Mouse (Mus musculus) CH12.LX (cell line): ENCODE results near the gene Hsf2. TPM values are rescaled to one million over a fixed set of nuclear protein-coding genes. Genes with fewer than 3 reads are reported as not detected.

Experiments used
- DNase-seq: peaks from one replicate; pipeline ENCODE4 v3.0.0-alpha.2; 2013; ENCODE audit errors: extremely low read depth
- H3K27ac ChIP-seq: 2 replicates; pipeline ENCODE4 v1.5.1; 2012; ENCODE audit warnings: low read depth, mild to moderate bottlenecking, control low read depth, moderate library complexity; ENCODE audit not compliant: insufficient read depth
- H3K27me3 ChIP-seq: replicated peaks from 2 replicates; pipeline ENCODE3; 2012; ENCODE audit warnings: inconsistent platforms
- H3K36me3 ChIP-seq, 2 experiments: replicated peaks in 1 of 2; 2 replicates each; pipeline versions ENCODE3 to v1.6.1; 2012; ENCODE audit warnings: inconsistent platforms in 1 of 2, low read length in 1 of 2, mild to moderate bottlenecking in 1 of 2, mixed read lengths in 1 of 2, moderate library complexity in 1 of 2; ENCODE audit not compliant: control insufficient read depth in 1 of 2, insufficient read depth in 1 of 2
- H3K4me1 ChIP-seq, 2 experiments: 2 replicates each; pipeline ENCODE4 v1.6.1; 2012; ENCODE audit warnings: inconsistent platforms in 1 of 2, moderate library complexity in 1 of 2; ENCODE audit not compliant: insufficient read depth in 2 of 2, control insufficient read depth in 1 of 2
- H3K4me2 ChIP-seq: 2 replicates; pipeline ENCODE4 v1.6.1; 2012; ENCODE audit warnings: low read depth, mild to moderate bottlenecking, control low read depth; ENCODE audit not compliant: poor library complexity, insufficient read depth, severe bottlenecking
- H3K4me3 ChIP-seq, 3 experiments: fragments of 150-350 bp in 1 of 3; sonication (generic) in 1 of 3; replicated peaks in 1 of 3; 2 replicates each; pipeline versions ENCODE3 to v1.5.1; 2011 to 2012; ENCODE audit warnings: low read depth in 2 of 3, low read length in 2 of 3, mild to moderate bottlenecking in 2 of 3, moderate library complexity in 2 of 3, control low read depth in 1 of 3, improper control_type of control experiment in 1 of 3, inconsistent platforms in 1 of 3, mixed read lengths in 1 of 3; ENCODE audit not compliant: poor library complexity in 1 of 3
- H3K79me2 ChIP-seq: replicated peaks from 2 replicates; pipeline ENCODE4 v1.6.1; 2012; ENCODE audit warnings: mild to moderate bottlenecking, moderate library complexity; ENCODE audit not compliant: control insufficient read depth, poor library complexity, insufficient read depth, severe bottlenecking; ENCODE audit errors: extremely low read depth
- H3K9ac ChIP-seq: 2 replicates; pipeline ENCODE4 v1.6.1; 2012; ENCODE audit warnings: low read depth, mild to moderate bottlenecking, control low read depth, moderate library complexity; ENCODE audit not compliant: insufficient read depth
- H3K9me3 ChIP-seq: replicated peaks from 2 replicates; pipeline ENCODE3; 2012; ENCODE audit warnings: low read length, inconsistent platforms, mixed read lengths
- CHD1 ChIP-seq: IDR thresholded peaks from 2 replicates; pipeline ENCODE4 v1.6.1; 2012; ENCODE audit warnings: low read depth, low read length, improper control_type of control experiment, inconsistent platforms
- E2F4 ChIP-seq: IDR thresholded peaks from 2 replicates; pipeline ENCODE4 v1.6.1; 2011; ENCODE audit warnings: low read depth, low read length, improper control_type of control experiment; ENCODE audit not compliant: insufficient replicate concordance
- JUN ChIP-seq: IDR thresholded peaks from 2 replicates; pipeline ENCODE4 v1.6.1; 2011; ENCODE audit warnings: low read depth, mild to moderate bottlenecking, low read length, improper control_type of control experiment, moderate library complexity; ENCODE audit not compliant: insufficient read depth
- JUND ChIP-seq: conservative IDR thresholded peaks from 2 replicates; pipeline ENCODE4 v1.6.1; 2011; ENCODE audit warnings: low read depth, low read length, improper control_type of control experiment
- MAFK ChIP-seq: IDR thresholded peaks from 2 replicates; pipeline ENCODE4 v1.6.1; 2011; ENCODE audit warnings: low read length, improper control_type of control experiment; ENCODE audit not compliant: insufficient replicate concordance
- MAZ ChIP-seq: IDR thresholded peaks from 2 replicates; pipeline ENCODE4 v1.6.1; 2012; ENCODE audit warnings: low read depth, mild to moderate bottlenecking, inconsistent platforms, low read length, improper control_type of control experiment, moderate library complexity
- MYC ChIP-seq: IDR thresholded peaks from 2 replicates; pipeline ENCODE4 v1.6.1; 2011; ENCODE audit warnings: low read depth, mild to moderate bottlenecking, improper control_type of control experiment, low read length
- UBTF ChIP-seq: IDR thresholded peaks from 2 replicates; pipeline ENCODE4 v1.6.1; 2012; ENCODE audit warnings: low read depth, mild to moderate bottlenecking, inconsistent platforms, low read length, improper control_type of control experiment, moderate library complexity
- ZC3H11A ChIP-seq: IDR thresholded peaks from 2 replicates; pipeline ENCODE4 v1.6.1; 2012; ENCODE audit warnings: low read depth, mild to moderate bottlenecking, inconsistent platforms, low read length, improper control_type of control experiment
- ZNF384 ChIP-seq: IDR thresholded peaks from 2 replicates; pipeline ENCODE4 v1.6.1; 2012; ENCODE audit warnings: low read depth, low read length, improper control_type of control experiment, inconsistent platforms
- dilution Hi-C: fragments of 300-500 bp; cut with MboI; formaldehyde crosslinking; loops from 2 replicates; pipeline ENCODE4 v1.14.3; 2020; ENCODE audit warnings: low sequenced_read_pairs; ENCODE audit not compliant: extremely low pct_unique_long_range_greater_than_20kb, extremely low pct_ligation_motif_present
- in situ Hi-C: fragments of 300-500 bp; cut with MboI; formaldehyde crosslinking; loops from 3 replicates; pipeline ENCODE4 v1.14.3; 2019; ENCODE audit warnings: low sequenced_read_pairs, low pct_ligation_motif_present, low pct_unique_long_range_greater_than_20kb, mixed read lengths
- polyA plus RNA-seq: library from polyadenylated mRNA; unstranded; fragments of >175 nt; gene quantifications from 2 replicates; pipeline ENCODE4 v1.2.1, GENCODE M21; 2012; ENCODE audit warnings: low read depth; ENCODE audit not compliant: insufficient read length
- total RNA-seq, 2 experiments: library from RNA; depleted of rRNA; stranded (reverse); fragments of 300-350 nt in 1 of 2; fragments of >200 nt in 1 of 2; gene quantifications; 2 replicates each; pipeline ENCODE4 v1.2.3; 2012 to 2014

Hsf2 gene
- total and polyA plus RNA-seq, 3 experiments: 7.4 to 11.9 (median 8.4) TPM

DNA sequence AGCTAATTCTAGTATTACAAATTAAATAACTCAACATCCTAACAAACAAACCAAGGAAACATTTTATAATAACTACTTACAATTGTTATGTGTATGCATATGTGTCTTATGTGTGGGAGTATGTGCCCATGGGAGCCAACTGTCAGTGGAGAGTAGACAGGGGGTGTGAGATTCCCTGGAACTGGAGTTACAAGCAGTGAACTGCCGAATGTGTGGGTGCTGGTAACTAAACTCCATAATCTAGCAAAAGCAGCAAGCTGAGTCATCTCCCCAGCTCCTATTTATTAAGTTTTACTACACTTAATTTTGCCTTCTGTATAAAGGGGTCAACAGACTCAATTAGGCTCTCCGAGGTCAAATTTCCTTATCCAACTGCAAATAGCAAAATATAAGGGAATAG lies 44.9 kb downstream of the Hsf2 start:
- Histone ChIP-seq H3K9me3 (no peaks in the 10 kb centered on the region), H3K4me1 (peaks cover 0 to 25% of the 10 kb centered on the region in 2 experiments; a peak in 3 of 4 replicates), H3K27ac (no peak overlapping the region), H3K4me2 (peak overlapping the region; percentile 88), H3K36me3 (peaks cover 7 to 23% of the 10 kb centered on the region in 2 experiments), H3K79me2 (peaks cover 36% of the 10 kb centered on the region), H3K4me3 (peak overlapping the region; percentile 73 to 96 (median 84)), H3K27me3 (no peaks in the 10 kb centered on the region), H3K9ac (peak overlapping the region; percentile 79; the same call in 1 of the 2 replicates)
- in situ Hi-C loops: no loop called here
- dilution Hi-C loops: no loop called here
- DNase-seq: no peak
- TF ChIP-seq MAZ (no peak), JUND (no peak), JUN (no peak), UBTF (no peak), E2F4 (no peak), ZC3H11A (no peak), CHD1 (no peak), MAFK (no peak)
- TF ChIP-seq, all 38 proteins: peak for 0

DNA sequence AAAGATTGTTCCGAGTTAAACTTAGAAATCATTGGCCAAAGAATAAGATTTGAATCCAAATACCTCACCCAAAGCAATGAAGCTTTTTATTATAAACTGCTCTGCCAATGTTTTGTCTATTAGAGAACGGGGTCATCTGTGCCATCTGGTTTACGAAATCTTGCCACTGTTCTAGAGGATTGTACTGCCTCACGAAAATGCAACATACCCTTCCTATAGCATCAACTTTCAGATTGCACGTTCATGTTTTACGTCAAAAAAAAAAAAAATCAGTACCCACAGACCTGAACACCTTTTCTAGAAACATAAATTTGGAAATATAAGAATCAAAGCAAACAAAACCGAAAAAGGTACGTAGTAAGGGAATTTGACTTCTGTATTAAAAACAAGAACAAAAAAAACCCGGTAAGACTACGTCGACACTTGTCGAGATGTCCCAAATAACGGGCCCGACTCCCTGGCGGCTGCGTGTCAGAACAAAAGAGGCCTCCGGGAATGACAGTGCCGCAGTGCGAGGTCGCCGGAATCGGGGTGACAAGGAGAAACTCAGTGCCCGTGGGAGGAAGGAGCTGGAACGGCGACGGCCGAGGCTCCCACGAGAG lies 45.5 kb downstream of the Hsf2 start:
- DNase-seq: peak; percentile 20
- in situ Hi-C loops: no loop called here
- no peaks in the 10 kb centered on the region for H3K9me3 ChIP-seq
- H3K36me3 ChIP-seq: peaks cover 6 to 18% of the 10 kb centered on the region in 2 experiments
- peak overlapping the region; percentile 73 for H3K27ac ChIP-seq
- no peak for TF ChIP-seq MAZ
- TF ChIP-seq MYC: 0 out of 2 replicates have a peak, but pooled peaks have one; percentile 4
- TF ChIP-seq ZNF384: 0 out of 2 replicates have a peak, but pooled peaks have one; percentile 17
- TF ChIP-seq, all 38 proteins: peak for 2
- peak overlapping the region; percentile 37; the same call in 1 of the 2 replicates for H3K4me2 ChIP-seq
- peaks cover 0 to 25% of the 10 kb centered on the region in 2 experiments; a peak in 3 of 4 replicates for H3K4me1 ChIP-seq
- H3K4me3 ChIP-seq: peak overlapping the region; percentile 73 to 96 (median 84)
- no peaks in the 10 kb centered on the region for H3K27me3 ChIP-seq
- dilution Hi-C loops: no loop called here
- peak overlapping the region; percentile 79 for H3K9ac ChIP-seq
- peaks cover 36% of the 10 kb centered on the region for H3K79me2 ChIP-seq
